Mouse (Mus musculus) heart, postnatal 25 days (tissue): Measurements from ENCODE around the gene Sin3a. TPM values are rescaled to one million over a fixed set of nuclear protein-coding genes. Genes with fewer than 3 reads are reported as not detected.
A peak's percentile ranks its signal among the peaks of the same experiment; 100 is the strongest.

Experiments used
- DNase-seq: peaks from one replicate; pipeline ENCODE4 v3.0.0; 2022; ENCODE audit warnings: low spot score
- intact Hi-C: fragments of 180-260 bp; cut with DNase I; formaldehyde crosslinking; loops from one replicate; pipeline ENCODE4 v1.15.1; 2025
- total RNA-seq, 2 experiments: library from RNA; stranded (reverse); gene quantifications; 2 replicates each; pipeline ENCODE4 v1.2.3; 2021

Sin3a gene
- total RNA-seq, 2 experiments from 2014 or later, result 27.0 to 31.7 TPM

- DNase-seq, result peak; percentile 81
- intact Hi-C loops, result loop anchor here (2.0 to 5.0 kb wide), 4 partner anchors 60 to 238 kb away; partner anchors contain the start of gene Snx33
These were observed 59.0 kb downstream of the Sin3a start, which contains the start of gene Man2c1 for GRCm38 (mm10) chr9:57130577-57131433. TSS of gene Man2c1 (plus strand) at chr9:57130690.

DNA sequence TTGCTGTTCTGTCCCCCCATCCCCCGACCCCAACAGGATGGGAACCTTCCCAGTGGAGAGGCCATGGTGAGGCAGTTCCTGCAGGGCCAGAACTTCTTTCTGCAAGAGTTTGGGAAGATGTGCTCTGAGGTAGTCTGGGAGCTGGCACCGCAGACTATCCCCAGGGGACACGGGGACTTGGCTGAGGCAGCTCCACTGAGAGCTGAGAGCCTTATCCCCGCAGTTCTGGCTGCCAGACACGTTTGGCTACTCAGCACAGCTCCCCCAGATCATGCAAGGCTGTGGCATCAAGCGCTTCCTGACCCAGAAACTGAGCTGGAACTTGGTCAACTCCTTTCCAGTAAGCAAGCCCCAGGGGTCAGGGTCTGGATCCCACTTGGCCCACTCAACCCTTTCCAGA is 65.4 kb downstream of the Sin3a start:
- no peak for DNase-seq
- intact Hi-C loops, result no loop called here

GRCm38 (mm10) chr9:57137777-57138176 is 65.9 kb downstream of the Sin3a start:
- DNase-seq, result no peak
- intact Hi-C loops, result no loop called here

DNA sequence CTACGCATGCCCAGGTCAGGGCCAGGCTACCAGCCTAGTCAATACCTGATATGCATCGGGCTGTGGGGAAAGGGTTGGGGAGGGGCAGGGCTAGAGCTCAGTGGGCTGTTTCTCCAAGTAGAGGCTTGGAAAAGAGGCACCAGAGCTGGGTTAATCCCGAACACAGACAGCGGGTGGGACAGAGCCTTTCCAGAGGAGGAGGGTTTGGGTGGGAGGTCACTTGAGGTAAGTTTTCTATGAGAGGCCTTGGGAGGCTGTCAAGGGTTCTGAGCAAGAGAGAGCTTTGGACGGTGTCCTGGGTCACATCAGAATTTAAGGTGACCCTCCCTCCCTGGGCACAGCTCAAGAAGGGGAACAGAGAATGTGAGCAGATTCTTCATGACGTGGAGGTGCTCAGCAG is 66.7 kb downstream of the Sin3a start:
- intact Hi-C loops, result no loop called here
- DNase-seq, result no peak

GRCm38 (mm10) chr9:57139110-57139509 is 67.3 kb downstream of the Sin3a start:
- intact Hi-C loops, result no loop called here
- no peak for DNase-seq

DNA sequence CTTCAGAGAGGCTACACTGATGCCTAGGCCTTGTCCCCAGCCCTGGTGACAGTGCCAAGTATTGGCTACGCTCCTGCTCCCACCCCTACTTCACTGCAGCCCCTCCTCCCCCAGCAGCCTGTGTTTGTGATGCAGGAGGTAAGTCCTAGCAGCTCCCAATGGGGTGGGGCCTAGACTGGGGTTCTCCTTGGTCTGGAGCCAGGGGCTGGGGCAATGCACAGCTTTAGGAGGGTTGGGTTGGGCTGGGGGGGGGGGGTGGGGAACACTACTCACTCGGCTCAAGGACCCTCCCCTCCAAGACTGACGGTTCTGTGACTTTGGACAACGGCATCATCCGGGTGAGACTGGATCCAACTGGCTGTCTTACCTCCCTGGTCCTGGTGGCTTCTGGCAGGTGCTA is 67.7 kb downstream of the Sin3a start:
- intact Hi-C loops, result no loop called here
- no peak for DNase-seq

DNA sequence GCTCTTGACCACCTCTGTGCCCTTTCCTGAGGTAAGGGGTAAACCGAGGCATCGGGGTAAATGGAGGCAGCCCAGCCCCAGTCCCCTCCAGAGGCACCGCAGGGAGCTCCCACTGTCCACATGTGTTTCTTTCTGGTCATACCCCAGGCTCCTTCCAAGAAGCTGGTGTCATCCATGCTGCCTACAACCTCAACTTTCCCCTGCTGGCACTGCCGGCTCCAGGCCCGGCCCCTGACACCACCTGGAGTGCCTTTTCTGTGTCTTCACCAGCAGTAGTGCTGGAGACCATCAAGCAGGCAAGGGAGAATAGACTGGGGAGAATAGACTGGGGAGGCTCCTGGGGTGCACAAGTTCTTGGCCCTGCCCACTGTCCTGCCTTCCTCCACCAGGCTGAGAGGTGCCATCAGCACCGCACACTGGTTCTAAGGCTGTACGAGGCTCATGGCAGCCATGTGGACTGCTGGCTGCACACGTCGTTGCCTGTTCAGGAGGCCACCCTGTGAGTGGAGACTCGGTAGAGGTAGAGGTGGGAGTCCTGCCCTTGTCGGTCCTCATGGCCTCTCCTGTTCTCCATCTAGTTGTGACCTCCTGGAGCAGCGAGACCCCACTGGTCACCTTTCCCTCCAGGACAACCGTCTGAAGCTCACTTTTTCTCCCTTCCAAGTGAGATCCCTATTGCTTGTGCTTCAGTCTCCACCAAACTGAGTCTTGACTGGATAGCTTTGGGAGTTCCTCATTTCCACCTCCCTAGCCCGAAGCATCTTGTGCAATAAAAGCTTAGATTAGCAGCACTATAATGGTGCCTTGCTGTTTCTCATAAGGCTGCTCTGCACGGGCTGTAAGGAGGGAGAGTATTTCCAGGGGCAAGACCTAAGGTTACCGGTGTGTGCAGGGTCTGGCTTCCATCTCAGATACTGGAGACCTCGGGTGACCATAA is 69.8 kb downstream of the Sin3a start:
- no peak for DNase-seq
- intact Hi-C loops, result no loop called here

DNA sequence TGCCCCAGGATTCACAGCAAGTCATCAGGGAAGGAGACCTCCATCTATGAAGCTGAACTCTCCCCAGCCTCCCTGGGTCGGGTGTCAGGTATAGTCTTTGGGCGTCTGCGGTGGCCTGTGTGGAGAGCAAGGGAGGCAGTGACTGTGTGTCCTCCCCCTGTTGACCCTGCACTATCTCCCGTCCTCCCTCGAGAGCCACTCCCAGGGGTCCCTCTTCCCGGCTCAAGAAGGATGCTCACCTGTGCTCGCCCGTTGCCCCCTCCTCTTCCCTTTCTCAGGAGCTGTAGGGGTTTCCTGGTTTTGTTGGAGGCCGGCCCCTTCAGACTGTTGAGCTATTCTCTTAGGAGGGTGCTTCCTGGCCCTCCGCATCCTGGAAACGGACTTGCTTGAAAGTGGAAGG is 71.4 kb downstream of the Sin3a start:
- DNase-seq, result no peak
- intact Hi-C loops, result no loop called here

GRCm38 (mm10) chr9:57144830-57145229 is 73.0 kb downstream of the Sin3a start:
- no peak for DNase-seq
- intact Hi-C loops, result loop anchor here (5.0 kb wide), 1 partner anchor 193 kb away; the partner anchor contains the start of gene Snupn

DNA sequence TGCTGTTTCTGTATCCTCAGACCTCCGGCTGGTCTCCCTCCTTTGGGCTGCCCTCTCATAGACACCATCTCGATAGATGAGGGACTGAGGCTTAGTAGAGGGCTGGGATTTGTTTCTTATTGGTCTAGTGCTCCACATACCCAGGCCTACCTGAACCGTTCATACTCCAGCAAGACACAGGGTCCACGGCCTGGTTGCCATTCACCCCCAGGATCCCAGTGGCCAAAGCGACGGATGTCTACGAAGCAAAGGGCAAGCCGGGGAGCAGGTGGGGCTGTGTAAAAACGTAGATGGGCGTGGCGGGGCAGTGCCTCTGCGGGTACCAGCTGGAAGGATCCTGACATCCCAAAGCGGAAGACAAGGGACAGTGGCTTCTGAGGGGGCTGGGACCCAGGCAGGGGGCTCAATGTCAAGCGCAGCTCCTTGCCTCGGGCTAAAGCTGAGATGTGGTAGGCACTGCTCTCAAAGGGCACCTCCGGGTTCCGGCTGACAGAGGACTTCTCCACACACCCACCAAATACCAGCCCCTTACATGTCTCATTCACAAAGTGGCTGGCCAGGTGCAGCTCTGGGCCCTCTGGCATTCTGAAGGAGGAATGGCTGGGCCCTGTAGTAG is 74.7 kb downstream of the Sin3a start:
- intact Hi-C loops, result loop anchor here (5.0 kb wide), 1 partner anchor 194 kb away; the partner anchor contains the start of gene Snupn
- DNase-seq, result no peak

DNA sequence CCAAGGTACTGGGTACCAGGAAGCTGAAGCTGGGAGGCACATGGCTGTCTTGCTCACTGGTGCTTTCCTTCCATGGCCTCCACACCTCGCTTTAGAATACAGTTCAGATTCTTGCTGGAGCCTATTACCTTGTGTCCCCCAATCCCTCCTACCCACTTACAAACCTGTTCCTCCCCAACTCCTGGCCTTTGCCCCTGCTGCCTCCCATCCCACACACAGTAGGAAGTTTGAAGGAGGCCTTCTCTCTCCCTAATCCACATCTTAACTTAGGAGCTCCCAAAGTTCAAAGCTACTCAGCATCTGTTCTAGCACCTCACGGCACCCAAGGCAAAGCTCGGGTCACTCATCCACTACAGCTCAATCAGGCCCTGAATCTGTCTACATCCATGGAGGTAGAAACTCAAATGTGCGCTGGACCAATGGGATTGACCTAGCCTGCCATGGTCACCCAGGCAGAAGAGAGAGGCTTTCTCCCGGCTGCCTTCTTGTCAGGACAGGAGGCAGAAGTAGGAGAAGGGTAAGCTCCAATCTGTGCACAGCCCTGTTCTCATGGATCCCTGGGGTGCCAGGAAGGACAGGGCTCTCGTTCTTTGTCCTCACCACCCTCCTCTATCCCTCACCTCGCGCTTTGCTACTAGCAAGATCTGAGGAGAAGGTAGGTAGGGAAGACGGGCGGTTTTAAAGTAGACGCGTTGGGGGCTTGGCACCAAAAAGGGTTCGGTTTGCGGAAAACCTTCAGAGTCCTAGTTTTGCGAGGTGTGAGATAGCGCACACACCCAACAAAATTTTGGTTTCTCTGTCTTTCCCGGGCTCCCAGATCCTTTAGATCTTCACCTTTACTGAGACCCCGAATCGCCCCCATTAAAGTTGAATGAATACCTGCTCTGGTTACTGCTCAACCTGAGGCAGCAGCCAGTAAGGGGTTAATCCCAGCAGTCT is 75.6 kb downstream of the Sin3a start:
- DNase-seq, result no peak
- intact Hi-C loops, result loop anchor here (5.0 kb wide), 1 partner anchor 195 kb away; the partner anchor contains the start of gene Snupn

DNA sequence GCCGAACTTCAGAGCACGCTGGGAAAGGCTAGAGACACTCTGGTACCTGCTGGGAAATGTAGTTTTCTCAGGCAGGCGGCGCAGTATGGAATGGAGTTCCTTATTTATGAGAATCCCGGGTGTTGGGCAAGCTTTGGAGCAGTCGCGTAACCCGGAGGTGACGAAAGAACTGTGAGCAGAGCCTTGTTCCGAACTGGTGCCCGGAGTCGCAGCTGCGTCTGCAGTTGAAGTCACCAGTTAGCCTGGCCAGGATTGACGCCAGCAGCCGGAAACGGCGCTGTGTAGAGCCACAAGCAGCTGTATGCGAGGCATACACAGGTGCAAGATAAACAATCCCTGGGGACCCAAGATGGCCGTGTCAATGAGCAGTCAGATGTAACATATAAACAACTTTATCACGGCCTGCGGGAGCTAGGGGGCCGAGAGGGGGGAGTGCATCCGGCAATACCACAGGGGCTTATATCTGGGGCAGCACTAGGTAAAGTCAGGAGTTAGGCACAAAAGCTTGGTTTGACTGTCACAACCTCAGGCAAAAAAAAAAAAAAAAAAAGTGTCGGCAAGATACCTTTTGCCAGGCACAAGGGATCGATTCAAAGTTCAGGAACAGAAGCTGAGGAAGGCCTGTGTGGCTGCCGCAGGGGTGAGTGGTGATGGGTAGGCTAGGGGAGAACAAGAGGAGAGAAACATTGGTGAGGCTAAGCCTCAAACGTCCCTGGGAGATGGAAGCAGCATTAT is 76.5 kb downstream of the Sin3a start, which contains the start of gene Neil1:
Gene Neil1 (minus strand): TSS at position 162 of the 735 bp plus-strand sequence.
- intact Hi-C loops, result loop anchor here (5.0 kb wide), 1 partner anchor 196 kb away; the partner anchor contains the start of gene Snupn
- DNase-seq, result peak; percentile 87

- no peak for DNase-seq
- intact Hi-C loops, result loop anchor here (5.0 kb wide), 1 partner anchor 197 kb away; the partner anchor contains the start of gene Snupn
These were observed 77.2 kb downstream of the Sin3a start for GRCm38 (mm10) chr9:57149021-57149420.

GRCm38 (mm10) chr9:57150192-57150591 is 78.4 kb downstream of the Sin3a start:
- intact Hi-C loops, result no loop called here
- DNase-seq, result no peak

DNA sequence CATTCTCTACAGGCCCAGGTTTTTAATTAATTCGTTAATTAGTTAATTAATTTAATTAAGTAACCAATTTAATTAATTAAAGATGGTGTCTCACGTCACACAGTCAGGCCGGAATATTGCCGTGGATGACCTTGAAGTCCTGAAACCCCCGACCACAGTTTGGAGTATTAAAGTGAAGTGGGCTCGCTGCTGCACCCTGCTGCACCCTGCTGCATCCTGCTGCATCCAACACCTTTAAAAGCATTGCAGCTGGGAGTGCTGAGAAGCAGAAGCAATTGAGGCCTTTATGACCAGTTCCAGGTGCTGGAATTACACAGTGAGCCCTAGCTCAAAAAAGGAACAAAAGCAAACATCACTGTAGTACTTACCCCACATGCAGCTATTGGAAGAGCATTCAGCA is 80.5 kb downstream of the Sin3a start:
- intact Hi-C loops, result no loop called here

DNA sequence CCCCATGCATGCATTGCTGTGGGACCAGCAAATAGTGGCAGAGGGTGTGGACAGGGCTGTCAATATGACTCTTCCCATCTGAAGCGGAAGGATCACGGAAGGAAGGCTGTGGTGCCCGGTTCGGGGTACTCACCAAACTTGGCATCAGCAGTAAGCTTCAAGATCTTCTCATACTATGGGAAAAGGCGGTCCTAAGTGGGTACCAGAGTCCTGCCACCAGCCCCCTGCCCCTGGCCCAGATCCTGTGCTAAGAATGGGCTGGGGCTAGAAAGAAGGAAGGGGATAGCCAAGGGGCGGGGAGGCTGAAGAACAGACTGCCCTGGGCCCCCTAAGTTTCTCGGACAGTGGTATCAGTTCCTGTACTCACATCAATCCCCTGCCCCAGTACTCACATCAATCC is 84.5 kb downstream of the Sin3a start:
- intact Hi-C loops, result no loop called here
- DNase-seq, result no peak

More for the DNA sequence above, 80.5 kb downstream of the Sin3a start:
- no peak for DNase-seq

GRCm38 (mm10) chr9:57156823-57157222 is 85.0 kb downstream of the Sin3a start:
- no peak for DNase-seq
- intact Hi-C loops, result no loop called here

DNA sequence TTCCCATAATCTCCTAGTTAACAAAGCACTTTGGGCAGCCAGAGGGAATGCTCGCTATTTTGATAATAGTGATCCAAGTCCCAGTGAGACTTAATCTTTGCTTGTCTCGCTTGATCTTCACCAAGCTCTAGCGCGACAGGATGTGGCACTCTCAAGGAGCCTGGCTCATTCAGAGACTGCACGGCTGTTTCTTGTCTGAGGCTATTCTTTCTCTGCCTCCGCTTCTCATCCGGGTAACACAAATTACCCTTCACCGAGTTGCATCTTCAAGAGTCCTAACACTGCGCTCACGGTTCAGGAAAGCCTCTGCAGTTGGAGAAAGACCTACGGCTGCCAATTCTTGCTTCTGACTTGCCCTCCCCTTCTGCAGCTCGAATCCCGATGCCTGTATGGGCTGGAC is 85.7 kb downstream of the Sin3a start:
- intact Hi-C loops, result no loop called here
- DNase-seq, result no peak
